Mouse (Mus musculus) forebrain, embryonic 15.5 days (tissue): ENCODE measurements at regions not wholly inside any gene's neighbourhood (a gene's known extent, or its start where the extent isn't known, plus 50 kb on each side); places are given as distances from the start of the nearest gene placed in this dataset.
"Not testable (repeated sequence)": the region's sequence is repeated elsewhere in the genome, so short reads cannot be mapped to it uniquely, and the experiment has no call there.

Experiments used
- ATAC-seq: fragments of 200-750 bp; cut with Nextera tagmentation; replicated peaks from 2 replicates; pipeline ENCODE4 v1.8.0; 2017; ENCODE audit warnings: mild to moderate bottlenecking, moderate TSS enrichment, moderate library complexity
- H3K27ac ChIP-seq: fragments of 300-500 bp; sonication (generic); replicated peaks from 2 replicates; pipeline ENCODE4 v1.5.1; 2015; ENCODE audit warnings: mild to moderate bottlenecking, inconsistent platforms
- H3K27me3 ChIP-seq: fragments of 300-500 bp; sonication (generic); 2 replicates; pipeline ENCODE4 v1.6.1; 2015; ENCODE audit warnings: inconsistent platforms
- H3K36me3 ChIP-seq: fragments of 300-500 bp; sonication (generic); 2 replicates; pipeline ENCODE4 v1.6.1; 2015; ENCODE audit warnings: mild to moderate bottlenecking, inconsistent platforms
- H3K4me1 ChIP-seq: fragments of 300-500 bp; sonication (generic); 2 replicates; pipeline ENCODE4 v1.6.1; 2015; ENCODE audit warnings: inconsistent platforms
- H3K4me2 ChIP-seq: fragments of 300-500 bp; sonication (generic); replicated peaks from 2 replicates; pipeline ENCODE4 v1.6.1; 2015; ENCODE audit warnings: mild to moderate bottlenecking, inconsistent platforms
- H3K4me3 ChIP-seq: fragments of 300-500 bp; sonication (generic); 2 replicates; pipeline ENCODE4 v1.5.1; 2015; ENCODE audit warnings: mild to moderate bottlenecking, inconsistent platforms
- H3K9ac ChIP-seq: fragments of 300-500 bp; sonication (generic); replicated peaks from 2 replicates; pipeline ENCODE4 v1.6.1; 2015; ENCODE audit warnings: mild to moderate bottlenecking, inconsistent platforms
- H3K9me3 ChIP-seq: fragments of 300-500 bp; sonication (generic); 2 replicates; pipeline ENCODE4 v1.6.1; 2016; ENCODE audit warnings: inconsistent platforms
- WGBS: fragments of 180-500 bp; shearing (Covaris S2); methylation state at CpG from one replicate; pipeline ENCODE4 v1.1.7; 2015; ENCODE audit warnings: mixed read lengths; 5-methylcytosine and 5-hydroxymethylcytosine counted together

DNA sequence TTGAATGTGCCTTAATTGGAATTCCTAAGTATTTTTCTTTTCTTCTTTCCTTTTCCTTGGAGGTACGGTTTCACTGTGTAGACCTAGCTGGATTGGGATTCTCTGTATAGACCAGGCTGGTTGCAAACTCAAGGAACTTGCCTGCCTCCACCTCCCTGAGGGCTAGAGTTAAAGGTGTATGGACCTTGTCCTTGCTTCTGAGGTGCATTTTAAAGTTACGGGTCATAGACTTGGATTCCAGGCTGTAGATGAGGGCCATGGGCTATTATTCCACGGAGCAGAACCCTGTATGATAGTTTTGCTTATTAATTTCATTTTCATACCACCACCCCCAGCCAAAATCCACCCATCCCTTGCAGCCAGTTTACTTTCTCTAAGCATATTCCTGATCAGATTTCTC lies 50.7 kb upstream of the Wdr26 start:
- Histone ChIP-seq H3K36me3 (no peaks in the 10 kb centered on the region), H3K4me3 (no peak overlapping the region), H3K4me1 (peaks cover 8% of the 10 kb centered on the region), H3K4me2 (no peak overlapping the region), H3K9me3 (no peaks in the 10 kb centered on the region), H3K27me3 (no peaks in the 10 kb centered on the region), H3K27ac (no peak overlapping the region), H3K9ac (no peak overlapping the region)
- WGBS, result 84% methylated on average over 3 of the region's 3 CpGs
- no peak for ATAC-seq

GRCm38 (mm10) chr1:181263216-181263615 lies 51.4 kb upstream of the Wdr26 start:
- H3K4me1 ChIP-seq, result peaks cover 8% of the 10 kb centered on the region
- H3K27ac ChIP-seq, result no peak overlapping the region
- H3K4me3 ChIP-seq, result no peak overlapping the region
- WGBS, result 94% methylated on average over 10 of the region's 10 CpGs
- no peak for ATAC-seq
- H3K4me2 ChIP-seq, result no peak overlapping the region
- H3K9ac ChIP-seq, result no peak overlapping the region
- no peaks in the 10 kb centered on the region for H3K27me3 ChIP-seq
- H3K9me3 ChIP-seq, result no peaks in the 10 kb centered on the region
- H3K36me3 ChIP-seq, result no peaks in the 10 kb centered on the region

GRCm38 (mm10) chr1:181270469-181270868 lies 58.7 kb upstream of the Wdr26 start:
- not testable (repeated sequence) for H3K36me3 ChIP-seq, H3K27ac ChIP-seq, H3K27me3 ChIP-seq, H3K4me1 ChIP-seq, H3K9me3 ChIP-seq, ATAC-seq, H3K4me3 ChIP-seq, H3K4me2 ChIP-seq, H3K9ac ChIP-seq
- 95% methylated on average over 12 of the region's 15 CpGs for WGBS

GRCm38 (mm10) chr1:181271164-181271563 lies 59.4 kb upstream of the Wdr26 start:
- Histone ChIP-seq H3K27me3 (no peaks in the 10 kb centered on the region), H3K36me3 (no peaks in the 10 kb centered on the region), H3K4me3 (no peak overlapping the region), H3K4me1 (no peaks in the 10 kb centered on the region), H3K9me3 (no peaks in the 10 kb centered on the region), H3K9ac (no peak overlapping the region), H3K27ac (no peak overlapping the region), H3K4me2 (no peak overlapping the region)
- 87% methylated on average over 5 of the region's 5 CpGs for WGBS
- ATAC-seq, result no peak

GRCm38 (mm10) chr1:181271821-181272220 lies 60.0 kb upstream of the Wdr26 start:
- Histone ChIP-seq H3K4me2 (no peak overlapping the region), H3K27ac (no peak overlapping the region), H3K4me1 (no peaks in the 10 kb centered on the region), H3K9ac (no peak overlapping the region), H3K4me3 (no peak overlapping the region), H3K36me3 (no peaks in the 10 kb centered on the region), H3K27me3 (no peaks in the 10 kb centered on the region), H3K9me3 (no peaks in the 10 kb centered on the region)
- 86% methylated on average over 6 of the region's 6 CpGs for WGBS
- no peak for ATAC-seq

GRCm38 (mm10) chr1:181272622-181273296 lies 61.0 kb upstream of the Wdr26 start:
- Histone ChIP-seq H3K36me3 (no peaks in the 10 kb centered on the region), H3K4me3 (no peak overlapping the region), H3K4me1 (no peaks in the 10 kb centered on the region), H3K27me3 (no peaks in the 10 kb centered on the region), H3K9me3 (no peaks in the 10 kb centered on the region), H3K9ac (no peak overlapping the region), H3K27ac (no peak overlapping the region), H3K4me2 (no peak overlapping the region)
- WGBS, result 5% methylated on average over 18 of the region's 20 CpGs
- ATAC-seq, result peak; percentile 97

DNA sequence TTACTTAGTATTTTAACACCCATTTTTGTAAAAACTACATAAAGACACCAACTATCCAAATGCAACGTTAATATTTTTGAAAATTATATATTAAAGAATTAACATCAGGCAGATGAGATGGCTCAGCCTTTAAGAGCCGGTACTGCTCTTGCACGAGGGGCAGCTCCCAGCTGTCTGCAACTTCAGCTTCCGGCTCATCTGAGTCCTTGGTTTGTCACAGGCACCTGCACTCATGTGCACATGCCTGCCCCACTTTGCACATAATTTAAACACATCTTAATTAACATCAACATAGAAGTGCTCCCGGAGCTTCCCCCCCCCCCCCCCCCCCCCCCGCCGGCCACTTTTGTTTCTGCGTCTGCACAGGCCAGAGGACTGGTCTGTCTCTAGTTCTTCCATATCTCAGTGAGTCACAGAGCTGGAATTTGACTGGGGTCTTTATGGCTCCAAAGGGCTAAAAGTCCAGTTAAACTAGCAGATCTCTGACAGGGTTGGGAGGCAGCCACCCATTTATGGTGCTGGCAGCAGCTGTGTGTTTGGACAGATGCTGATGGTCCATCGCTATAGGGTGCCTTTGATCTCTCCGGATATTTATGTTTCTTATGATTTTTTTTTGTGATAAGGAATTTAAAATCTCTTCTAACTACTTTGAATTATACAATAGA lies 61.9 kb upstream of the Wdr26 start:
- Histone ChIP-seq H3K27ac (no peak overlapping the region), H3K4me1 (no peaks in the 10 kb centered on the region), H3K4me2 (no peak overlapping the region), H3K4me3 (no peak overlapping the region), H3K9me3 (no peaks in the 10 kb centered on the region), H3K36me3 (no peaks in the 10 kb centered on the region), H3K27me3 (no peaks in the 10 kb centered on the region), H3K9ac (no peak overlapping the region)
- ATAC-seq, result no peak
- 39% methylated on average over 8 of the region's 10 CpGs for WGBS

GRCm38 (mm10) chr1:181280826-181281225 lies 69.0 kb upstream of the Wdr26 start:
- H3K4me2 ChIP-seq, result no peak overlapping the region
- H3K4me1 ChIP-seq, result no peaks in the 10 kb centered on the region
- H3K9ac ChIP-seq, result no peak overlapping the region
- H3K27me3 ChIP-seq, result no peaks in the 10 kb centered on the region
- 90% methylated on average over 5 of the region's 5 CpGs for WGBS
- no peak overlapping the region for H3K4me3 ChIP-seq
- H3K27ac ChIP-seq, result no peak overlapping the region
- no peaks in the 10 kb centered on the region for H3K9me3 ChIP-seq
- no peak for ATAC-seq
- no peaks in the 10 kb centered on the region for H3K36me3 ChIP-seq

GRCm38 (mm10) chr1:181282986-181283385 lies 69.4 kb upstream of the Cnih3 start:
- H3K4me1 ChIP-seq, ATAC-seq, H3K9ac ChIP-seq, H3K27me3 ChIP-seq, H3K9me3 ChIP-seq, H3K4me2 ChIP-seq, H3K36me3 ChIP-seq, H3K4me3 ChIP-seq, H3K27ac ChIP-seq: not testable (repeated sequence)
- WGBS, result 93% methylated on average over 8 of the region's 8 CpGs

- H3K4me3 ChIP-seq, H3K36me3 ChIP-seq, ATAC-seq, H3K4me1 ChIP-seq, H3K9me3 ChIP-seq, H3K9ac ChIP-seq, H3K4me2 ChIP-seq, H3K27me3 ChIP-seq, H3K27ac ChIP-seq: not testable (repeated sequence)
- WGBS, result 89% methylated on average over 8 of the region's 8 CpGs
These were observed 68.9 kb upstream of the Cnih3 start for GRCm38 (mm10) chr1:181283539-181283938.

GRCm38 (mm10) chr1:181284301-181285197 lies 67.9 kb upstream of the Cnih3 start:
- no peak for ATAC-seq
- H3K9ac ChIP-seq, result no peak overlapping the region
- H3K27ac ChIP-seq, result no peak overlapping the region
- no peaks in the 10 kb centered on the region for H3K4me1 ChIP-seq
- no peak overlapping the region for H3K4me2 ChIP-seq
- H3K4me3 ChIP-seq, result no peak overlapping the region
- H3K27me3 ChIP-seq, result no peaks in the 10 kb centered on the region
- no peaks in the 10 kb centered on the region for H3K36me3 ChIP-seq
- 80% methylated on average over 10 of the region's 10 CpGs for WGBS
- no peaks in the 10 kb centered on the region for H3K9me3 ChIP-seq

DNA sequence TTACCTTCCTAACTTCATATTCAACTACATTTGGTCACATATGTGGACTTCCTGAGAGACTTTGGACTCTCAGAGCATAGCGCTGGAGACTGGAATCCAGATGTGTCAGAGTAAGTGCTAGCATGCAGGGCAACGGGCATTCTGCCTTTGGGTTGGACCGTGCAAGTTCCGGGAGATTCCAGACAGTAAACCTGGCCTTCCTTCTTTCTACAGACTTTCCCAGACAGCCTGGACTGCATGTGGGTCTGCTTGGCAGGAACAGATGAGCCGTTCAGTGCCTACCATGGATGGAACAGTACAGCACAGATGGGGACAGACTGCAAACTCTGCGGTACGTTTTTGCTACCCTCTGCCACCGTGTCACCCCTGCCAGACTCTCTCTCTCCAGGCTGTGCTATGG lies 66.8 kb upstream of the Cnih3 start:
- WGBS, result 79% methylated on average over 8 of the region's 8 CpGs
- no peak overlapping the region for H3K27ac ChIP-seq
- H3K27me3 ChIP-seq, result no peaks in the 10 kb centered on the region
- no peaks in the 10 kb centered on the region for H3K4me1 ChIP-seq
- no peaks in the 10 kb centered on the region for H3K36me3 ChIP-seq
- no peak overlapping the region for H3K4me3 ChIP-seq
- no peak overlapping the region for H3K9ac ChIP-seq
- H3K4me2 ChIP-seq, result no peak overlapping the region
- no peak for ATAC-seq
- no peaks in the 10 kb centered on the region for H3K9me3 ChIP-seq
